Mouse (Mus musculus): ENCODE data around the gene Gm45208. TPM values are rescaled to one million over a fixed set of nuclear protein-coding genes. Genes with fewer than 3 reads are reported as not detected.

Gene Gm45208
- polyA plus RNA-seq, 1 experiment: 1.8 TPM

- TF ChIP-seq POLR2A (IDR thresholded peaks at IDR 0.05; ENCODE audit: control insufficient read depth, extremely low read depth, insufficient read depth, low read length, poor library complexity) (no peak), CTCF (IDR thresholded peaks at IDR 0.05; ENCODE audit: borderline replicate concordance, control insufficient read depth, extremely low read depth, insufficient read depth, low read length, poor library complexity) (no peak)
- WGBS: 72% methylated on average over 7 of the region's 7 CpGs
- H3K36me3 ChIP-seq (ENCODE audit: control insufficient read depth, insufficient read depth, low read length): no peaks in the 10 kb centered on the region
- H3K27ac ChIP-seq (ENCODE audit: control insufficient read depth, insufficient read depth, low read length): no peak overlapping the region
- no peak for DNase-seq
- H3K27me3 ChIP-seq (ENCODE audit: control insufficient read depth, insufficient read depth, low read length): no peaks in the 10 kb centered on the region
- H3K4me1 ChIP-seq (replicated peaks; ENCODE audit: control insufficient read depth, insufficient read depth, low read length): no peaks in the 10 kb centered on the region
- H3K4me3 ChIP-seq (ENCODE audit: control insufficient read depth, insufficient read depth, low read length): no peak overlapping the region
These were observed 56.6 kb downstream of the Gm45208 start for GRCm38 (mm10) chrX:7778450-7779244.

- H3K27ac ChIP-seq (ENCODE audit: control insufficient read depth, insufficient read depth, low read length): no peak overlapping the region
- 38% methylated on average over 3 of the region's 3 CpGs for WGBS
- TF ChIP-seq CTCF (IDR thresholded peaks at IDR 0.05; ENCODE audit: borderline replicate concordance, control insufficient read depth, extremely low read depth, insufficient read depth, low read length, poor library complexity): no peak
- no peak for TF ChIP-seq POLR2A (IDR thresholded peaks at IDR 0.05; ENCODE audit: control insufficient read depth, extremely low read depth, insufficient read depth, low read length, poor library complexity)
These were observed 57.2 kb downstream of the Gm45208 start for GRCm38 (mm10) chrX:7779294-7779693.

More at GRCm38 (mm10) chrX:7779294-7779693, 57.2 kb downstream of the Gm45208 start:
- DNase-seq: no peak
- H3K4me1 ChIP-seq (replicated peaks; ENCODE audit: control insufficient read depth, insufficient read depth, low read length): no peaks in the 10 kb centered on the region
- no peak overlapping the region for H3K4me3 ChIP-seq (ENCODE audit: control insufficient read depth, insufficient read depth, low read length)
- no peaks in the 10 kb centered on the region for H3K36me3 ChIP-seq (ENCODE audit: control insufficient read depth, insufficient read depth, low read length)
- H3K27me3 ChIP-seq (ENCODE audit: control insufficient read depth, insufficient read depth, low read length): no peaks in the 10 kb centered on the region

Other genes with a start within 250 kb of the Gm45208 start
- 7.7 and 10.3 TPM in 2 replicates for gene Foxp3, start 148.6 kb upstream of the Gm45208 start, polyA plus RNA-seq (2012; rRNA removed)
- 5.5 and 5.8 TPM in 2 replicates for gene Ppp1r3f, start 148.0 kb upstream of the Gm45208 start, polyA plus RNA-seq (2012; rRNA removed)
- gene Ccdc22, start 116.7 kb upstream of the Gm45208 start, polyA plus RNA-seq (2012; rRNA removed): 34.1 and 35.7 TPM in 2 replicates
- gene Cacna1f, start 115.2 kb upstream of the Gm45208 start, polyA plus RNA-seq (2012; rRNA removed): 0.04 and 0.12 TPM in 2 replicates
- 1.2 and 1.8 TPM in 2 replicates for gene Syp, start 83.8 kb upstream of the Gm45208 start, polyA plus RNA-seq (2012; rRNA removed)
- gene Prickle3, start 65.0 kb upstream of the Gm45208 start, polyA plus RNA-seq (2012; rRNA removed): 29.7 TPM in 2 replicates
- 144 and 149 TPM in 2 replicates for gene Plp2, start 50.9 kb upstream of the Gm45208 start, polyA plus RNA-seq (2012; rRNA removed)
- 0.82 and 3.0 TPM in 2 replicates for gene Magix, start 41.0 kb upstream of the Gm45208 start, polyA plus RNA-seq (2012; rRNA removed)
- gene Gpkow, start 25.1 kb upstream of the Gm45208 start, polyA plus RNA-seq (2012; rRNA removed): 12.2 and 12.8 TPM in 2 replicates
- gene Wdr45, start 7.9 kb upstream of the Gm45208 start, polyA plus RNA-seq (2012; rRNA removed): 86.6 and 105 TPM in 2 replicates
- gene Praf2, start 6.2 kb downstream of the Gm45208 start, polyA plus RNA-seq (2012; rRNA removed): 39.9 and 44.4 TPM in 2 replicates
- gene Ccdc120, start 28.7 kb downstream of the Gm45208 start, polyA plus RNA-seq (2012; rRNA removed): 6.8 and 9.3 TPM in 2 replicates
- 26.4 and 29.5 TPM in 2 replicates for gene Tfe3, start 40.3 kb downstream of the Gm45208 start, polyA plus RNA-seq (2012; rRNA removed)
- gene Gripap1, start 67.5 kb downstream of the Gm45208 start, polyA plus RNA-seq (2012; rRNA removed): 68.4 and 73.1 TPM in 2 replicates
- gene Kcnd1, start 100.0 kb downstream of the Gm45208 start, polyA plus RNA-seq (2012; rRNA removed): 1.1 TPM in 2 replicates
- gene Otud5, start 119.1 kb downstream of the Gm45208 start, polyA plus RNA-seq (2012; rRNA removed): 112 TPM in 2 replicates
- 53.6 and 54.6 TPM in 2 replicates for gene Pim2, start 156.0 kb downstream of the Gm45208 start, polyA plus RNA-seq (2012; rRNA removed)
- gene Slc35a2, start 161.8 kb downstream of the Gm45208 start, polyA plus RNA-seq (2012; rRNA removed): 81.7 and 100 TPM in 2 replicates
- gene Pqbp1, start 177.0 kb downstream of the Gm45208 start, polyA plus RNA-seq (2012; rRNA removed): 101 and 109 TPM in 2 replicates
- 66.8 and 74.8 TPM in 2 replicates for gene Timm17b, start 177.1 kb downstream of the Gm45208 start, polyA plus RNA-seq (2012; rRNA removed)
- not detected in 2 replicates for gene Gm10491, start 185.6 kb downstream of the Gm45208 start, polyA plus RNA-seq (2012; rRNA removed)
- not detected in 2 replicates for gene Gm10490, start 187.3 kb downstream of the Gm45208 start, polyA plus RNA-seq (2012; rRNA removed)
- gene Pcsk1n, start 197.6 kb downstream of the Gm45208 start, polyA plus RNA-seq (2012; rRNA removed): 0.14 and 0.15 TPM in 2 replicates
- not detected in 2 replicates for gene Eras, start 206.4 kb downstream of the Gm45208 start, polyA plus RNA-seq (2012; rRNA removed)
- 31.0 and 32.0 TPM in 2 replicates for gene Hdac6, start 225.6 kb downstream of the Gm45208 start, polyA plus RNA-seq (2012; rRNA removed)